Mouse (Mus musculus): ENCODE measurements around the gene Epb41. TPM values are rescaled to one million over a fixed set of nuclear protein-coding genes. Genes with fewer than 3 reads are reported as not detected.

Gene Epb41
- polyA plus RNA-seq, 1 experiment from 2014 or later: 210 TPM

DNA sequence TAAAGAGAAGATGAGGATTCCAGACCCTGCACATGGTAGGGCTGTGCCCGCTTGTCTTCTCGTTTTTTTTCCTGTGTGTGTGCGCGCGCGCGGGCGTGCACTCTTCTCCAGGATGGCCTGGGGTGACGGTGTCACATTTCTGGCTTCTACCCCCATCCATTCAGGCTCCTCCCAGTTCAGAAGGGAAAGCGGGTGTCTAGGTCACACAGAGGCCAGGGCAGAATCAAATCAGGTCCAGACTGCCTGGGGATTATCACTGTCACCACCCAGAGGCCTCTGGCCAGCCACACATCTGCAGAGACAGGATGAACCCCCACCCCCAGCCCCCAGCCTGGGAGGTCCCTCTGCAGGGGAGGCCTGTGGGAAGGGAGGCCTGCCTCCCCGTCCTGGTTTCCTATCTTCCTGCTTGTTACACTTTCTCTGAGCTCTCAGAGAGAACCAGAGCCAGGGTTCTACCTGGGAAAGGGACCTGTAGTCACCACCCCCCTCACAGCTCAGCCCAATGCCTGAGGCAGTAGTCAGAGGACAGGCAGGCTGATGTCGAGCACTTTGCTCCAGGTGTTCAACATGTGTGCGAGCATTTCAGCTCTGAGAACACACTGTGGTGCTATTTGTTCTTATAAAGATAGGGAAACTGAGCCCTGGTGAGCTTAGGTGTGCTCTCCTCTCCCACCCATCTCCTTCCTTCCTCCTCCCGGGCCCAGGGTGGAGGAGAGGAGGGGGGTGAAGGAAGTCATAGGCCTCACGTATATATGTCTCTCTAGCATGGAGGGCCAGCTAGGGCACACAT is 156.2 kb downstream of the Epb41 start:
- Histone ChIP-seq H3K9ac (ENCODE audit: low read length) (no peak overlapping the region), H3K36me3 (ENCODE audit: control insufficient read depth, insufficient read depth, low read length) (peaks cover 7% of the 10 kb centered on the region; the same call in 1 of the 2 replicates), H3K4me2 (no peak overlapping the region), H3K4me1 (ENCODE audit: control insufficient read depth, insufficient read depth, low read length) (peaks cover 44% of the 10 kb centered on the region), H3K27me3 (ENCODE audit: control insufficient read depth, insufficient read depth, low read length) (peaks cover 86% of the 10 kb centered on the region), H3K4me3 (ENCODE audit: low read depth, low read length) (no peak overlapping the region), H3K9me3 (ENCODE audit: control insufficient read depth, low read length) (no peaks in the 10 kb centered on the region), H3K27ac (ENCODE audit: low read depth, low read length) (no peak overlapping the region)
- DNase-seq (ENCODE audit: low spot score, missing footprints) (peak; percentile 88), ATAC-seq (ENCODE audit: low FRiP score) (no peak)
- WGBS: 8% methylated on average over 15 of the region's 15 CpGs

DNA sequence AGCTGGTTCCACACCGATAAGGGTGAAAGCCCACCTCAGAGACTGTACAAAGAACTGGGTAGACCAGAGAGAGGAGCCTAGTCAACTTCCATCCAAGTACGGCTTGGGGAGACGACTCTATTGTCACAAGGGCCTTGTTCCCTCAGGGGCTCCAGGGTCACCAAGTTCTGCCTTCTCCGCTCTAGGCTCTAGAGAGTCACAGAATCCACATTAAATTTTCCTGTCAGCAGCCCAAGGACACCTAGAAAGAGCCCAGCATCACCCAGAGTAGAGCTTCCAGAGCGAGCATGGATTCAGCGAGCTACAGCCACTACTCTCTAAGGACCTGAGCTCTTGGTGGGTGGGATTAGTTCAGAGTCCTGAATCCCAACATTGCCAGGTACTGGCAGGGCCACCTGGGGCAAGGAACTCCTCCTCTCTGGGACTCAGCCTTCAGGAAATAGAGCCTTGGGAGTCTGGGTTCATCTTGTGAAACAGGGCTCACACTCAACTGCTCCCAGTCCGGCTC is 157.0 kb downstream of the Epb41 start:
- peaks cover 86% of the 10 kb centered on the region for H3K27me3 ChIP-seq (ENCODE audit: control insufficient read depth, insufficient read depth, low read length)
- ATAC-seq (ENCODE audit: low FRiP score) (no peak), DNase-seq (ENCODE audit: low spot score, missing footprints) (no peak)
- H3K27ac ChIP-seq (ENCODE audit: low read depth, low read length): no peak overlapping the region
- H3K9me3 ChIP-seq (ENCODE audit: control insufficient read depth, low read length): no peaks in the 10 kb centered on the region
- H3K36me3 ChIP-seq (ENCODE audit: control insufficient read depth, insufficient read depth, low read length): 0 out of 2 replicates have a peak, but pooled peaks cover 3% of the 10 kb centered on the region
- WGBS: 62% methylated on average over 7 of the region's 7 CpGs
- peaks cover 44% of the 10 kb centered on the region for H3K4me1 ChIP-seq (ENCODE audit: control insufficient read depth, insufficient read depth, low read length)
- H3K9ac ChIP-seq (ENCODE audit: low read length): no peak overlapping the region
- no peak overlapping the region for H3K4me3 ChIP-seq (ENCODE audit: low read depth, low read length)
- H3K4me2 ChIP-seq: no peak overlapping the region

DNA sequence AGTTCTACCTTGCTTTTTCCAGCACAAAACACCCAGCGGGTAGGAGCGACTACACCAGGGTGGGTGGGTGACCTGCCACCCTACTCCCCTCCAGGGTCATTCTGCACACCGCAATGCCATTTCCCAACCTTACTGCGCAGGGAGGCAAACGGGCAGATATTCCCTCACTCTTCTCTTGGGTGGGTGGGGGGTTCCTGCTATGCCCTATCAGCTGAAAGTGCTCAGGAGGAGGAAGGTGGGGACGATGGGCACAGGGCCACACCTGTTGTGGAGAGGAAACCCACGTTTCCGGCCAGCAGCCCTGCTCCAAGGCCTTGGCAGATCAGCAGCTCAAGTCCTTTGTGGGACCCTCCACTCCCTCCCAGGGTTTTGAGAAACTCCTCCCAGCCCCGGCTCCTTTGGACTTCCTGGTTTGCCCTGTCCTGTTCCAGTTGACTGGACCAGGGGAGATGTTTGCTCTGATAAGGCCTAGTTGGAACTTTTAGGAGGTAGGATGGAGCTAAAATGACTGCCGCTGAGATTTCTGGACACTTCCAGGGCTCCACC is 158.0 kb downstream of the Epb41 start:
- H3K4me2 ChIP-seq: no peak overlapping the region
- H3K4me3 ChIP-seq (ENCODE audit: low read depth, low read length): no peak overlapping the region
- ATAC-seq (ENCODE audit: low FRiP score): no peak
- DNase-seq (ENCODE audit: low spot score, missing footprints): no peak
- H3K36me3 ChIP-seq (ENCODE audit: control insufficient read depth, insufficient read depth, low read length): no peaks in the 10 kb centered on the region
- H3K27me3 ChIP-seq (ENCODE audit: control insufficient read depth, insufficient read depth, low read length): peaks cover 81% of the 10 kb centered on the region
- WGBS: 71% methylated on average over 10 of the region's 10 CpGs
- H3K9ac ChIP-seq (ENCODE audit: low read length): no peak overlapping the region
- no peak overlapping the region for H3K27ac ChIP-seq (ENCODE audit: low read depth, low read length)
- no peaks in the 10 kb centered on the region for H3K9me3 ChIP-seq (ENCODE audit: control insufficient read depth, low read length)
- H3K4me1 ChIP-seq (ENCODE audit: control insufficient read depth, insufficient read depth, low read length): peaks cover 39% of the 10 kb centered on the region

DNA sequence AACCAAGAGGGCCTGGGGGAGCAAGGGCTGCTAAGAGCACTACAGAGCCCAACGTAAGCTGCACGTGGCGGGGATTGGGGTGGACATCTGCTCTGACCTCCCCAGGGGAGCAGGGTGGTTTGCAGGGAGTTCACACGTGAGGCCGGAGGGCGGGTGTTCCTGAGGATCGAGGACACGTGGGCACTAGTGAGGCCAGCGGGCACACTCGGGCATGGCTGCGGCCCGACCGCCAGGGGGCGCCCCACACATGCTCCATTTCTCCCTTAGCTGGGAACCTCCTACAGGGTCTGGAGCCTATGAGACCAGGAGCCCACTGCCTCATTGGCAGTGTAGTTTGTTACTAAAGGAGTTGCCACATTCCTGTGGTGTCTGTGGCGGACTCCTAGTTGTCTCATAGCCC is 158.7 kb downstream of the Epb41 start:
- H3K4me2 ChIP-seq: no peak overlapping the region
- H3K9ac ChIP-seq (ENCODE audit: low read length): no peak overlapping the region
- WGBS: 4% methylated on average over 15 of the region's 15 CpGs
- no peaks in the 10 kb centered on the region for H3K36me3 ChIP-seq (ENCODE audit: control insufficient read depth, insufficient read depth, low read length)
- peaks cover 75% of the 10 kb centered on the region for H3K27me3 ChIP-seq (ENCODE audit: control insufficient read depth, insufficient read depth, low read length)
- H3K4me1 ChIP-seq (ENCODE audit: control insufficient read depth, insufficient read depth, low read length): peaks cover 33% of the 10 kb centered on the region
- DNase-seq (ENCODE audit: low spot score, missing footprints) (peak; percentile 98), ATAC-seq (ENCODE audit: low FRiP score) (peak; percentile 57)
- H3K4me3 ChIP-seq (ENCODE audit: low read depth, low read length): no peak overlapping the region
- H3K9me3 ChIP-seq (ENCODE audit: control insufficient read depth, low read length): no peaks in the 10 kb centered on the region
- H3K27ac ChIP-seq (ENCODE audit: low read depth, low read length): no peak overlapping the region

DNA sequence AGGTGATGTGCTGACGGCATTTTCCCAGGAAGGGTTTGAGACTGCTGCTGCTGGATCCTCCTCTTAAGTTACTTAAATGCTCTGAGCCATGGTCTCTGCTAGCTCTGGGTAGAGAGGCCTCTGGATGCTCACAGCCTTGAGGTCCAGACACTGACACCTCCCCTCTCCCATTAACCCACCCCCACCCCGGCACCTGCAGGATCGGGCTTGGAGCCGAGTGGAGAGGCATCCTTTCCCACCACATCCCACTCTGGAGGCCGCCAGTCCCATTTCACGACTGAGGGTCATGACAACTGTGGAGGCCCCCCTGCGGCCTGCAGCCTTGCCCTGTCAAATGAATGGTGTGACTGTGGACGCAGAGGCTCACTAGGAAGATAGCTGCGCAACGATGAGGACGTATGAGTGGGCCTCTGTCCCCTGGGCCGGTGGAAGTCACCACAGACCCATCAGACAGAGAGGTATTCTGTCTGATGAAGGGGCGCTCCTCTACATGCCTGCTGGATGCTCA is 159.2 kb downstream of the Epb41 start:
- H3K9ac ChIP-seq (ENCODE audit: low read length): no peak overlapping the region
- DNase-seq (ENCODE audit: low spot score, missing footprints) (peak; percentile 93), ATAC-seq (ENCODE audit: low FRiP score) (0 out of 2 replicates have a peak, but pooled peaks have one; percentile 1)
- H3K36me3 ChIP-seq (ENCODE audit: control insufficient read depth, insufficient read depth, low read length): no peaks in the 10 kb centered on the region
- 20% methylated on average over 13 of the region's 13 CpGs for WGBS
- peak overlapping the region; percentile 12 for H3K4me3 ChIP-seq (ENCODE audit: low read depth, low read length)
- peaks cover 69% of the 10 kb centered on the region for H3K27me3 ChIP-seq (ENCODE audit: control insufficient read depth, insufficient read depth, low read length)
- H3K27ac ChIP-seq (ENCODE audit: low read depth, low read length): no peak overlapping the region
- H3K4me2 ChIP-seq: peak overlapping the region; percentile 34
- H3K9me3 ChIP-seq (ENCODE audit: control insufficient read depth, low read length): no peaks in the 10 kb centered on the region
- H3K4me1 ChIP-seq (ENCODE audit: control insufficient read depth, insufficient read depth, low read length): peaks cover 30% of the 10 kb centered on the region

DNA sequence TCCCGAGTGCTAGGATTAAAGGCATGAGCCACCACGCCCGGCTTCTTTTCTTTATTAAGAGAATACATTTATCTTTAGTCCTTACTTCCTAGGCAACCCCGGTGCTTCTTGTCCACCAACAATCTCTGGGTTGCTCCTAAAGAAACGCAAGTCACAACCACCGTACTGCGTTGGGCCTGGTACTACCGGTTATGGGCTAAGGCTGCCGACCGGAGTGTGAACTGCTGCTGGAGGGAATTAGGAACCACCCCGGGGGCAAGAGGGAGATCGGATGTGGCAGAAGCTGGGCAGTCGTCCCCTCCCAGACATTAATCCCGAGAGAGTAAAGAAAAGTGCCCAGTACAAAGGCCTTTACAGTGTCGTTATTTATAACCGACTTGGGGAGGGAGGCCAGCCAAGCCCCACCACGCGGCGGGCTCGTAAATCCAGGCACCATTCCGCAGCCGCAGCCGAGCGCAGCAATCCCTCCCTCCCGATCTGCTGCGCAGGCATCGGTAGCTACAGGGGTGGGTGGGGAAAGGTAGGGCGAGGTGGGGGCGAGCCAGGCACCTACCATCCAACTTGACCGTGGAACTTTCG is 160.1 kb downstream of the Epb41 start:
- under 1% methylated on average over 31 of the region's 31 CpGs for WGBS
- peak overlapping the region; percentile 34 for H3K4me2 ChIP-seq
- H3K9me3 ChIP-seq (ENCODE audit: control insufficient read depth, low read length): no peaks in the 10 kb centered on the region
- peaks cover 29% of the 10 kb centered on the region for H3K4me1 ChIP-seq (ENCODE audit: control insufficient read depth, insufficient read depth, low read length)
- no peaks in the 10 kb centered on the region for H3K36me3 ChIP-seq (ENCODE audit: control insufficient read depth, insufficient read depth, low read length)
- ATAC-seq (ENCODE audit: low FRiP score) (no peak), DNase-seq (ENCODE audit: low spot score, missing footprints) (peak; percentile 93)
- H3K27ac ChIP-seq (ENCODE audit: low read depth, low read length): no peak overlapping the region
- peak overlapping the region; percentile 12 for H3K4me3 ChIP-seq (ENCODE audit: low read depth, low read length)
- peak overlapping the region; percentile 3; the same call in 1 of the 2 replicates for H3K9ac ChIP-seq (ENCODE audit: low read length)
- H3K27me3 ChIP-seq (ENCODE audit: control insufficient read depth, insufficient read depth, low read length): peaks cover 60% of the 10 kb centered on the region

DNA sequence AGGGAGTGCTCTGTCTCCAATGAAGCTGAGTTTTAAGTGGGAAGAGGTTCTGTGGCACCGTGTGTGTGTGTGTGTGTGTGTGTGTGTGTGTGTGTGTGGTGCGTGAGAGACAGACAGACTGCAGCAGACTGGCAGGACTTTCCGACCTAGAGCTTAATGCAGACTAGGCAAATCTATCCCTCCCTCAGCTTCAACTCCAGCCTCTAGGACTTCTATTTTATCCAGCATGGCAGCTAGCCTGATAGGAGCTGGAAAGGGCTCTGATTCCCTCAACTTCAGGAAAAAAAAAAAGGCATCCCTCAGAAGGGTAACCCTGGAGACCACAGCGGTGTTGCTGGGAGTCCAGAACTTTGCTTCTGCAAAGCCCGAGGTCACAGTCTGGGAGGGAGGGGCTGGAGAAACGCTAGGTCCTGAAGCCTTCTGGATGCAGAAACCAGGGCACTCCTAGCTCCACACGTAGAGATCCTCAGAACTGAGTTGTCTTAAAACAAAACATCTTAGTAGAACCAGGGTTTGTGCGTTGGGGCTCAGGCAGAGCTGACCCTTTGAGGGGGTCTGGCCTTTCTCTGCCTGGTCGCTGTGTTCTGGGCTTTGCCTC is 161.0 kb downstream of the Epb41 start:
- no peaks in the 10 kb centered on the region for H3K9me3 ChIP-seq (ENCODE audit: control insufficient read depth, low read length)
- no peaks in the 10 kb centered on the region for H3K36me3 ChIP-seq (ENCODE audit: control insufficient read depth, insufficient read depth, low read length)
- WGBS: 10% methylated on average over 9 of the region's 9 CpGs
- peak; percentile 93 for DNase-seq (ENCODE audit: low spot score, missing footprints)
- H3K27me3 ChIP-seq (ENCODE audit: control insufficient read depth, insufficient read depth, low read length): peaks cover 52% of the 10 kb centered on the region
- no peak overlapping the region for H3K4me2 ChIP-seq
- no peak overlapping the region for H3K27ac ChIP-seq (ENCODE audit: low read depth, low read length)
- peaks cover 29% of the 10 kb centered on the region for H3K4me1 ChIP-seq (ENCODE audit: control insufficient read depth, insufficient read depth, low read length)
- no peak overlapping the region for H3K9ac ChIP-seq (ENCODE audit: low read length)
- ATAC-seq (ENCODE audit: low FRiP score): no peak
- H3K4me3 ChIP-seq (ENCODE audit: low read depth, low read length): no peak overlapping the region

DNA sequence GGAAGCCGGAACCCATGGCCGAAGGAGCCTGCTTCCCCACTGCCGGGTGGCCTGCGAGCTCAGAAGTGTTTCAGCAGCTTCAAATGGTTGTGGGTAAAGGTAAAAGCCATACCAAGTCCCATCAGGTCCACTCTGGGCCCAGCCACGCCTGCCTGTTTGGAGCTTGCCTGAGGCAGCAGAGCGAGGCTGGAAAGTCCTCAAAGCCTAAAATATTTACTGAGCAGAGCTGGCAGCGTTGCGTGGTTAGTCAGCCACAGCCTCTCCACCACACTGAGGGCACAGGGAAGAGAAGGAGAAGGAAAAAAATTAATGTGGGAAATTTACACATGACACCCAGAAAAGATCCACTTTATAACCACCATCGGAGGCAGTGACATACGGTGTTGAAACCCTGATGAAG is 161.6 kb downstream of the Epb41 start:
- Histone ChIP-seq H3K4me2 (no peak overlapping the region), H3K27ac (ENCODE audit: low read depth, low read length) (no peak overlapping the region), H3K9ac (ENCODE audit: low read length) (no peak overlapping the region), H3K9me3 (ENCODE audit: control insufficient read depth, low read length) (no peaks in the 10 kb centered on the region), H3K36me3 (ENCODE audit: control insufficient read depth, insufficient read depth, low read length) (no peaks in the 10 kb centered on the region), H3K4me1 (ENCODE audit: control insufficient read depth, insufficient read depth, low read length) (peaks cover 28% of the 10 kb centered on the region), H3K4me3 (ENCODE audit: low read depth, low read length) (no peak overlapping the region), H3K27me3 (ENCODE audit: control insufficient read depth, insufficient read depth, low read length) (peaks cover 47% of the 10 kb centered on the region)
- ATAC-seq (ENCODE audit: low FRiP score): no peak
- DNase-seq (ENCODE audit: low spot score, missing footprints): no peak
- WGBS: 53% methylated on average over 10 of the region's 10 CpGs

Measured in midbrain, embryonic 11.5 days (tissue).